Comparison of ENCODE assay signal across 8 mouse cellular contexts in the genomic region with DNA sequence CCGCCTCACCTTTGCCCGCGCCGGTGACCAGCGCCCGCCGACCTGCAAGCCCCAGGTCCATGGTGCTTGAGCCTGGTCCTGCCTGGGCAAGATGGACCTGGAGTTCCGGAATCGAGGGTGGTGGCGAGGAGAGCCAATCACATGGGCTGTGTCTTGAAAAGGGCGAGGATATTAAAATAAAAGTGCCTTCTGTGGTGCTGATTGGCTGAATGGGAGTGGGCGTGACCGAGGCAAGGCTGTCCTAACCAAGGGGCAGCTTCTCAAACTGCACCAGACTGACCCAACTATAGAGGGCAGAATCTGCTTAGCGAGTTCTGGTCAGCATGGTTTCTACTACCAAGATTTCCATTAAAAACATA. TPM values are rescaled to one million over a fixed set of nuclear protein-coding genes. Genes with fewer than 3 reads are reported as not detected.
DNase-seq lines count a peak whose midpoint lies in the region; ATAC-seq and TF ChIP-seq lines count a peak whose summit lies in the region.

TSS of gene Dcxr (minus strand) at position 113 of the 359 bp plus-strand sequence.

- H3K9me3 ChIP-seq in forebrain, embryonic 16.5 days (ENCODE audit: control insufficient read depth, low read length): no peaks in the 10 kb centered on the region
- no peaks in the 10 kb centered on the region for H3K9me3 ChIP-seq in neural tube, embryonic 15.5 days (replicated peaks)

- intact Hi-C loops in heart, postnatal 36 days (cut with DNase I): no loop called here

- peak; percentile 46; the same call in 1 of the 2 replicates for TF ChIP-seq CTCF in cerebellum, adult 2 months (IDR thresholded peaks at IDR 0.05; ENCODE audit: borderline replicate concordance, insufficient read depth, low read depth, low read length)
- peak; percentile 53 for TF ChIP-seq CTCF in lung, adult 2 months (IDR thresholded peaks at IDR 0.05; ENCODE audit: insufficient read depth, low read length)

- peaks cover under 1% of the 10 kb centered on the region; the same call in 1 of the 2 replicates for H3K4me1 ChIP-seq in cerebellum, adult 2 months (ENCODE audit: control insufficient read depth, insufficient read depth, low read length)
- H3K4me1 ChIP-seq in forebrain, embryonic 16.5 days (replicated peaks; ENCODE audit: control insufficient read depth, insufficient read depth, low read length): peaks cover 12% of the 10 kb centered on the region
- H3K4me1 ChIP-seq in lung, adult 2 months (ENCODE audit: control insufficient read depth, insufficient read depth, low read length): peaks cover 4% of the 10 kb centered on the region; the same call in 1 of the 2 replicates
- H3K4me1 ChIP-seq in neural tube, embryonic 15.5 days: peaks cover 26% of the 10 kb centered on the region

- no peaks in the 10 kb centered on the region for H3K36me3 ChIP-seq in forebrain, embryonic 16.5 days (ENCODE audit: control insufficient read depth, insufficient read depth)
- peaks cover 13% of the 10 kb centered on the region; the same call in 1 of the 2 replicates for H3K36me3 ChIP-seq in neural tube, embryonic 15.5 days

- peak within 1 kb of the TSS; percentile 61 for H3K4me3 ChIP-seq in cerebellum, adult 2 months (replicated peaks; ENCODE audit: insufficient read depth, low read depth, low read length)
- H3K4me3 ChIP-seq in forebrain, embryonic 16.5 days (replicated peaks; ENCODE audit: low read length): peak within 1 kb of the TSS; percentile 54
- peak within 1 kb of the TSS; percentile 89 for H3K4me3 ChIP-seq in lung, adult 2 months (replicated peaks; ENCODE audit: extremely low read depth, low read depth, low read length)
- H3K4me3 ChIP-seq in neural tube, embryonic 15.5 days (replicated peaks): peak within 1 kb of the TSS; percentile 53

- H3K9ac ChIP-seq in forebrain, embryonic 16.5 days (replicated peaks; ENCODE audit: low read depth, low read length): peak within 1 kb of the TSS; percentile 64
- peak within 1 kb of the TSS; percentile 57 for H3K9ac ChIP-seq in neural tube, embryonic 15.5 days (replicated peaks)

- 3% methylated on average over 14 of the region's 14 CpGs for WGBS in cerebellum, adult 2 months
- WGBS in forebrain, embryonic 16.5 days: 0% methylated on average over 14 of the region's 14 CpGs
- 0% methylated on average over 14 of the region's 14 CpGs for WGBS in lung, adult 2 months
- WGBS in neural tube, embryonic 15.5 days: under 1% methylated on average over 14 of the region's 14 CpGs

- peak; percentile 17; the same call in 1 of the 2 replicates for TF ChIP-seq POLR2A in cerebellum, adult 2 months (IDR thresholded peaks at IDR 0.05; ENCODE audit: borderline replicate concordance, insufficient read depth, low read length)
- peak; percentile 87; the same call in 1 of the 2 replicates for TF ChIP-seq POLR2A in lung, adult 2 months (IDR thresholded peaks at IDR 0.05; ENCODE audit: borderline replicate concordance, extremely low read depth, low read depth, low read length)

- peak within 1 kb of the TSS; percentile 84 for H3K4me2 ChIP-seq in forebrain, embryonic 16.5 days (ENCODE audit: low read length)
- peak within 1 kb of the TSS; percentile 93 for H3K4me2 ChIP-seq in neural tube, embryonic 15.5 days

- no peak within 1 kb of the TSS for H3K27ac ChIP-seq in cerebellum, adult 2 months (ENCODE audit: insufficient read depth, low read length)
- no peak within 1 kb of the TSS for H3K27ac ChIP-seq in forebrain, embryonic 16.5 days (ENCODE audit: low read length)
- H3K27ac ChIP-seq in neural tube, embryonic 15.5 days (replicated peaks): no peak within 1 kb of the TSS

- ATAC-seq in forebrain, embryonic 16.5 days: peak; percentile 87
- ATAC-seq in neural tube, embryonic 15.5 days (ENCODE audit: low FRiP score): peak; percentile 77

- no peaks in the 10 kb centered on the region for H3K27me3 ChIP-seq in cerebellum, adult 2 months (ENCODE audit: control insufficient read depth, insufficient read depth, low read length)
- no peaks in the 10 kb centered on the region for H3K27me3 ChIP-seq in forebrain, embryonic 16.5 days (replicated peaks; ENCODE audit: control insufficient read depth, insufficient read depth, low read length)
- peaks cover 7% of the 10 kb centered on the region; the same call in 1 of the 2 replicates for H3K27me3 ChIP-seq in neural tube, embryonic 15.5 days (replicated peaks)

- DNase-seq in Muller cell, postnatal 12 days (ENCODE audit: inconsistent ontology term): peak; percentile 93
- DNase-seq in cerebellum, adult 2 months: peak; percentile 81 to 89
- DNase-seq in heart, postnatal 36 days: peak; percentile 82 to 84
- peak; percentile 86 for DNase-seq in layer of hippocampus, adult 11-12 months (ENCODE audit: low spot score)
- peak; percentile 88 for DNase-seq in lung, adult 2 months
- peak; percentile 85 for DNase-seq in testis, postnatal 14 days (ENCODE audit: low spot score)

RNA-seq across cellular contexts. Expression of gene Dcxr, which starts in this region (rescaled TPM):
- polyA plus RNA-seq in cerebellum, adult 2 months (2012; rRNA removed): 36.4 and 36.5 TPM in 2 replicates
- polyA plus RNA-seq in forebrain, embryonic 16.5 days (2015; fragmentation: Nextera tagmentation; extraction: Ambion mirVana): 7.6 TPM in 2 replicates
- 10 to 100 TPM in 1 of 2 experiments, 1 to 10 TPM in 1; 9.2 to 12.0 TPM for total RNA-seq in heart, postnatal 36 days (2021)
- 326 and 340 TPM in 2 replicates for polyA plus RNA-seq in lung, adult 2 months (2012; rRNA removed)
- 9.4 and 18.9 TPM in 2 replicates for polyA plus RNA-seq in neural tube, embryonic 15.5 days (2015; fragmentation: Nextera tagmentation; extraction: Ambion mirVana)
